Mouse (Mus musculus) CH12.LX (cell line): ENCODE data around the gene Lsg1. TPM values are rescaled to one million over a fixed set of nuclear protein-coding genes. Genes with fewer than 3 reads are reported as not detected.

Experiments
- DNase-seq: peaks from one replicate; pipeline ENCODE4 v3.0.0-alpha.2; 2013; ENCODE audit errors: extremely low read depth
- H3K27ac ChIP-seq: 2 replicates; pipeline ENCODE4 v1.5.1; 2012; ENCODE audit warnings: low read depth, mild to moderate bottlenecking, control low read depth, moderate library complexity; ENCODE audit not compliant: insufficient read depth
- H3K27me3 ChIP-seq: replicated peaks from 2 replicates; pipeline ENCODE3; 2012; ENCODE audit warnings: inconsistent platforms
- H3K36me3 ChIP-seq, 2 experiments: replicated peaks in 1 of 2; 2 replicates each; pipeline versions ENCODE3 to v1.6.1; 2012; ENCODE audit warnings: inconsistent platforms in 1 of 2, low read length in 1 of 2, mild to moderate bottlenecking in 1 of 2, mixed read lengths in 1 of 2, moderate library complexity in 1 of 2; ENCODE audit not compliant: control insufficient read depth in 1 of 2, insufficient read depth in 1 of 2
- H3K4me1 ChIP-seq, 2 experiments: 2 replicates each; pipeline ENCODE4 v1.6.1; 2012; ENCODE audit warnings: inconsistent platforms in 1 of 2, moderate library complexity in 1 of 2; ENCODE audit not compliant: insufficient read depth in 2 of 2, control insufficient read depth in 1 of 2
- H3K4me2 ChIP-seq: 2 replicates; pipeline ENCODE4 v1.6.1; 2012; ENCODE audit warnings: low read depth, mild to moderate bottlenecking, control low read depth; ENCODE audit not compliant: poor library complexity, insufficient read depth, severe bottlenecking
- H3K4me3 ChIP-seq, 3 experiments: fragments of 150-350 bp in 1 of 3; sonication (generic) in 1 of 3; replicated peaks in 1 of 3; 2 replicates each; pipeline versions ENCODE3 to v1.5.1; 2011 to 2012; ENCODE audit warnings: low read depth in 2 of 3, low read length in 2 of 3, mild to moderate bottlenecking in 2 of 3, moderate library complexity in 2 of 3, control low read depth in 1 of 3, improper control_type of control experiment in 1 of 3, inconsistent platforms in 1 of 3, mixed read lengths in 1 of 3; ENCODE audit not compliant: poor library complexity in 1 of 3
- H3K79me2 ChIP-seq: replicated peaks from 2 replicates; pipeline ENCODE4 v1.6.1; 2012; ENCODE audit warnings: mild to moderate bottlenecking, moderate library complexity; ENCODE audit not compliant: control insufficient read depth, poor library complexity, insufficient read depth, severe bottlenecking; ENCODE audit errors: extremely low read depth
- H3K9ac ChIP-seq: 2 replicates; pipeline ENCODE4 v1.6.1; 2012; ENCODE audit warnings: low read depth, mild to moderate bottlenecking, control low read depth, moderate library complexity; ENCODE audit not compliant: insufficient read depth
- H3K9me3 ChIP-seq: replicated peaks from 2 replicates; pipeline ENCODE3; 2012; ENCODE audit warnings: low read length, inconsistent platforms, mixed read lengths
- BHLHE40 ChIP-seq: IDR thresholded peaks from 2 replicates; pipeline ENCODE4 v1.6.1; 2011; ENCODE audit warnings: mild to moderate bottlenecking, low read depth, low read length, improper control_type of control experiment
- CHD1 ChIP-seq: IDR thresholded peaks from 2 replicates; pipeline ENCODE4 v1.6.1; 2012; ENCODE audit warnings: low read depth, low read length, improper control_type of control experiment, inconsistent platforms
- E2F4 ChIP-seq: IDR thresholded peaks from 2 replicates; pipeline ENCODE4 v1.6.1; 2011; ENCODE audit warnings: low read depth, low read length, improper control_type of control experiment; ENCODE audit not compliant: insufficient replicate concordance
- ELF1 ChIP-seq: IDR thresholded peaks from 2 replicates; pipeline ENCODE4 v1.6.1; 2014; ENCODE audit warnings: low read depth, mild to moderate bottlenecking, inconsistent platforms, low read length, improper control_type of control experiment
- IRF4 ChIP-seq: IDR thresholded peaks from 2 replicates; pipeline ENCODE4 v1.6.1; 2014; ENCODE audit warnings: low read depth, mild to moderate bottlenecking, inconsistent platforms, low read length, improper control_type of control experiment
- JUN ChIP-seq: IDR thresholded peaks from 2 replicates; pipeline ENCODE4 v1.6.1; 2011; ENCODE audit warnings: low read depth, mild to moderate bottlenecking, low read length, improper control_type of control experiment, moderate library complexity; ENCODE audit not compliant: insufficient read depth
- KAT2A ChIP-seq: IDR thresholded peaks from 2 replicates; pipeline ENCODE4 v1.6.1; 2012; ENCODE audit warnings: low read length, improper control_type of control experiment, inconsistent platforms; ENCODE audit not compliant: insufficient replicate concordance
- MAX ChIP-seq: IDR thresholded peaks from 2 replicates; pipeline ENCODE4 v1.6.1; 2011; ENCODE audit warnings: low read length, improper control_type of control experiment
- MXI1 ChIP-seq: IDR thresholded peaks from 2 replicates; pipeline ENCODE4 v1.6.1; 2011; ENCODE audit warnings: mild to moderate bottlenecking, low read depth, low read length, improper control_type of control experiment
- MYC ChIP-seq: IDR thresholded peaks from 2 replicates; pipeline ENCODE4 v1.6.1; 2011; ENCODE audit warnings: low read depth, mild to moderate bottlenecking, improper control_type of control experiment, low read length
- NELFE ChIP-seq: IDR thresholded peaks from 2 replicates; pipeline ENCODE4 v1.6.1; 2011; ENCODE audit warnings: low read depth, low read length, improper control_type of control experiment
- POLR2A ChIP-seq: IDR thresholded peaks from 2 replicates; pipeline ENCODE4 v1.6.1; 2011; ENCODE audit warnings: low read depth, mild to moderate bottlenecking, improper control_type of control experiment, low read length
- POLR2AphosphoS2 ChIP-seq: IDR thresholded peaks from 2 replicates; pipeline ENCODE4 v1.6.1; 2011; ENCODE audit warnings: low read depth, low read length, improper control_type of control experiment
- RAD21 ChIP-seq: IDR thresholded peaks from 2 replicates; pipeline ENCODE4 v1.6.1; 2011; ENCODE audit warnings: low read depth, mild to moderate bottlenecking, low read length, improper control_type of control experiment, moderate library complexity
- SIN3A ChIP-seq: IDR thresholded peaks from 2 replicates; pipeline ENCODE4 v1.6.1; 2012; ENCODE audit warnings: low read length, improper control_type of control experiment, inconsistent platforms
- TCF12 ChIP-seq: IDR thresholded peaks from 2 replicates; pipeline ENCODE4 v1.6.1; 2014; ENCODE audit warnings: low read depth, mild to moderate bottlenecking, inconsistent platforms, low read length, improper control_type of control experiment
- UBTF ChIP-seq: IDR thresholded peaks from 2 replicates; pipeline ENCODE4 v1.6.1; 2012; ENCODE audit warnings: low read depth, mild to moderate bottlenecking, inconsistent platforms, low read length, improper control_type of control experiment, moderate library complexity
- ZC3H11A ChIP-seq: IDR thresholded peaks from 2 replicates; pipeline ENCODE4 v1.6.1; 2012; ENCODE audit warnings: low read depth, mild to moderate bottlenecking, inconsistent platforms, low read length, improper control_type of control experiment
- dilution Hi-C: fragments of 300-500 bp; cut with MboI; formaldehyde crosslinking; loops from 2 replicates; pipeline ENCODE4 v1.14.3; 2020; ENCODE audit warnings: low sequenced_read_pairs; ENCODE audit not compliant: extremely low pct_unique_long_range_greater_than_20kb, extremely low pct_ligation_motif_present
- in situ Hi-C: fragments of 300-500 bp; cut with MboI; formaldehyde crosslinking; loops from 3 replicates; pipeline ENCODE4 v1.14.3; 2019; ENCODE audit warnings: low sequenced_read_pairs, low pct_ligation_motif_present, low pct_unique_long_range_greater_than_20kb, mixed read lengths
- polyA plus RNA-seq: library from polyadenylated mRNA; unstranded; fragments of >175 nt; gene quantifications from 2 replicates; pipeline ENCODE4 v1.2.1, GENCODE M21; 2012; ENCODE audit warnings: low read depth; ENCODE audit not compliant: insufficient read length
- total RNA-seq, 2 experiments: library from RNA; depleted of rRNA; stranded (reverse); fragments of 300-350 nt in 1 of 2; fragments of >200 nt in 1 of 2; gene quantifications; 2 replicates each; pipeline ENCODE4 v1.2.3; 2012 to 2014

Gene Lsg1
- total and polyA plus RNA-seq, 3 experiments = 58.4 to 189 (median 94.7) TPM

DNA sequence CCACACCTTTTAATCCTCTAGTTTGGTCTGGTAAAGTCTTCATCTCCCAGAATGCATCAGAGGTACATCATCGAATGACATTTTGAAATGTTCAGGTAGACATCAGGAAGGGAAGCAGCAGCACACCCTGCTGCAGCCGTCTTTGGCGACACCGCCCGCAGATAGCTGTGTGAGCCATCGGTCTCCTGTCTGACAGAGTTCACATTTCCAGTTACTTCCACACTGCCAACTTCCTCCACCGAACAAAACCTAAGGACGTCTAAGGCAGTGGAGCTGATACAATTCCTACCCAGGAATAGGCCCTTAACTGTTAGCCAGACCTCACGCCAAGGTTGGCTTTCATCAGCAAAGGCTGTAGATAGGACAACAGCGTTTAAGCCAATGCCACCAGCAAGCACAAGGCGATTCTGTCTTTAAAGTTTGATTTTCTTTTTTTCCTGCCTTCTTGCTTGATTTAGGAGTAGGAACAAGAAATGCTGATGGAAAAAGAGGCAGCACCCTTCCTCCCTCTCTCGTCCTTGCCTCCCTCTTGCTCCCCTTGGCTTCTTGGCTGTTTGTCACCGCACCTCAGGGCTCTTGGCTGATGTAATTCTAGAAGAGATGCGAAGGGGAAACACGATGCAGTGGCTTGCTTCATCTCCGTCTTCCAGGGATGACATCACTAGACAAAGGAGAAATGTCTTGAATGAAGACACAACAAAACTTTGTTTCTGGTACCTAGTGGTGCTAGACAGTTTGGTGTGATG is 16.8 kb upstream of the Lsg1 start (continued):
- no peak; the same call in none of the 2 replicates for TF ChIP-seq RAD21

- H3K9me3 ChIP-seq = no peaks in the 10 kb centered on the region
- H3K27me3 ChIP-seq = no peaks in the 10 kb centered on the region
- H3K27ac ChIP-seq = peak overlapping the region; percentile 26; the same call in 1 of the 2 replicates
- dilution Hi-C loops = no loop called here
- TF ChIP-seq MXI1 (no peak), ZC3H11A (no peak), POLR2AphosphoS2 (peak; percentile 62; the same call in 1 of the 2 replicates), MYC (no peak), POLR2A (no peak), BHLHE40 (no peak), KAT2A (no peak), JUN (no peak), UBTF (no peak), TCF12 (peak; percentile 32; the same call in 1 of the 2 replicates), SIN3A (no peak), MAX (no peak), ELF1 (no peak), E2F4 (no peak), IRF4 (no peak), NELFE (no peak), CHD1 (no peak)
- peaks cover 40% of the 10 kb centered on the region for H3K79me2 ChIP-seq
- peak overlapping the region in 1 of 3 experiments; percentile 70 for H3K4me3 ChIP-seq
- no peak overlapping the region; the same call in 1 of the 2 replicates for H3K9ac ChIP-seq
- peaks cover 32 to 63% of the 10 kb centered on the region in 2 experiments for H3K4me1 ChIP-seq
- no peak for DNase-seq
- in situ Hi-C loops = loop anchor here (5.0 to 10.0 kb wide), 2 partner anchors 34 to 71 kb away; no protein-coding TSS in a partner anchor
- H3K36me3 ChIP-seq = peaks cover 14 to 34% of the 10 kb centered on the region in 2 experiments
- H3K4me2 ChIP-seq = peak overlapping the region; percentile 77; the same call in 1 of the 2 replicates
Observed at GRCm38 (mm10) chr16:30603531-30603842, 16.1 kb upstream of the Lsg1 start.
